Mouse (Mus musculus) small intestine, adult 2 months (tissue): ENCODE data around the gene Agbl4. TPM values are rescaled to one million over a fixed set of nuclear protein-coding genes. Genes with fewer than 3 reads are reported as not detected.

Experiments used
- H3K27ac ChIP-seq: fragments of 200-500 bp; 2 replicates; pipeline ENCODE4 v1.5.1; 2012; ENCODE audit warnings: low read depth, low read length, control low read depth, inconsistent platforms; ENCODE audit not compliant: insufficient read depth
- H3K27me3 ChIP-seq: fragments of 200-500 bp; 2 replicates; pipeline ENCODE4 v1.6.1; 2012; ENCODE audit warnings: mild to moderate bottlenecking, moderate library complexity, low read length, inconsistent platforms; ENCODE audit not compliant: control insufficient read depth, insufficient read depth
- H3K36me3 ChIP-seq: fragments of 200-500 bp; 2 replicates; pipeline ENCODE4 v1.6.1; 2012; ENCODE audit warnings: mild to moderate bottlenecking, low read length, control low read depth, inconsistent platforms; ENCODE audit not compliant: control insufficient read depth, insufficient read depth
- H3K4me1 ChIP-seq: fragments of 200-500 bp; 2 replicates; pipeline ENCODE4 v1.6.1; 2012; ENCODE audit warnings: low read length, inconsistent platforms, mixed read lengths; ENCODE audit not compliant: control insufficient read depth, insufficient read depth, insufficient read length
- H3K4me3 ChIP-seq: fragments of 200-500 bp; 2 replicates; pipeline ENCODE4 v1.5.1; 2012; ENCODE audit warnings: low read depth, mild to moderate bottlenecking, control low read depth, inconsistent platforms, low read length, moderate library complexity
- CTCF ChIP-seq: fragments of 200-500 bp; IDR thresholded peaks from 2 replicates; pipeline ENCODE4 v1.5.1; 2012; ENCODE audit warnings: low read depth, mild to moderate bottlenecking, control low read depth, inconsistent platforms, low read length, moderate library complexity, mixed read lengths; ENCODE audit not compliant: insufficient replicate concordance, insufficient read length; ENCODE audit errors: extremely low read depth
- POLR2A ChIP-seq: fragments of 200-500 bp; IDR thresholded peaks from 2 replicates; pipeline ENCODE4 v1.6.1; 2012; ENCODE audit warnings: low read depth, mild to moderate bottlenecking, control low read depth, inconsistent platforms, low read length, moderate library complexity
- WGBS: fragments of 180-500 bp; shearing (Covaris S2); methylation state at CpG from one replicate; pipeline ENCODE4 v1.1.7; 2018; 5-methylcytosine and 5-hydroxymethylcytosine counted together
- polyA plus RNA-seq: library from polyadenylated mRNA; depleted of rRNA; stranded (reverse); fragments of >200 nt; gene quantifications from 2 replicates; pipeline ENCODE4 v1.2.3, GENCODE M21; 2012

The Agbl4 gene
- polyA plus RNA-seq, 1 experiment: not detected

- TF ChIP-seq CTCF (no peak), POLR2A (no peak)
- H3K27ac ChIP-seq: peak overlapping the region; percentile 47; the same call in 1 of the 2 replicates
- no peak overlapping the region for H3K4me3 ChIP-seq
- H3K27me3 ChIP-seq: no peaks in the 10 kb centered on the region
- H3K36me3 ChIP-seq: no peaks in the 10 kb centered on the region
- 36% methylated on average over 4 of the region's 4 CpGs for WGBS
- H3K4me1 ChIP-seq: no peaks in the 10 kb centered on the region
Observed at GRCm38 (mm10) chr4:111671440-111671839, 1274.0 kb downstream of the Agbl4 start.

DNA sequence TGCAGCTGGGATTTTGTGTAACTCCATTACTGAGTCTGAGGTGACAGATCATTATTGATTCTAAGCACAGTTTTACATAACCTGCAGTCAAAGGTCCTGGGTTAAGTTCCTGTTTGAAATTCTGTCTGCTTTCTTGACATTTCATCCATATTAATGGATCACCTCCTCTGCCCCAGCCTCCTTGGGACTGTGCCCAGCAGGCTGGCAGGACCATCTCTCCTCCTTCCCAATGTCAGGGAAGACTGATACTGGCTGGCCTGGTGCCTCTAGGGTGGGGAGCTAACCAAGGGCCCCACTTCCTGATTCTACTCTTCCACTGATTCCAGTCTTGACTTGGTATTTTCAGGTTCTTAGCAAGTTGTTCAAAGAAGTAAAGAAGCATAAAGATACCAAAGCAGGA is 1276.4 kb downstream of the Agbl4 start:
- Histone ChIP-seq H3K27me3 (no peaks in the 10 kb centered on the region), H3K27ac (no peak overlapping the region), H3K4me3 (no peak overlapping the region), H3K36me3 (no peaks in the 10 kb centered on the region), H3K4me1 (no peaks in the 10 kb centered on the region)
- no peak for TF ChIP-seq CTCF

GRCm38 (mm10) chr4:111681926-111682325 is 1284.5 kb downstream of the Agbl4 start:
- TF ChIP-seq POLR2A: no peak
- no peak for TF ChIP-seq CTCF
- 77% methylated on average over 5 of the region's 5 CpGs for WGBS
- Histone ChIP-seq H3K27ac (no peak overlapping the region), H3K36me3 (no peaks in the 10 kb centered on the region), H3K4me3 (no peak overlapping the region), H3K4me1 (no peaks in the 10 kb centered on the region), H3K27me3 (no peaks in the 10 kb centered on the region)

- H3K4me3 ChIP-seq: no peak overlapping the region
- no peaks in the 10 kb centered on the region for H3K27me3 ChIP-seq
- H3K27ac ChIP-seq: no peak overlapping the region
- H3K36me3 ChIP-seq: no peaks in the 10 kb centered on the region
- no peaks in the 10 kb centered on the region for H3K4me1 ChIP-seq
- TF ChIP-seq POLR2A (no peak), CTCF (no peak)
- 66% methylated on average over 3 of the region's 3 CpGs for WGBS
Observed at GRCm38 (mm10) chr4:111682793-111683192, 1285.3 kb downstream of the Agbl4 start.

DNA sequence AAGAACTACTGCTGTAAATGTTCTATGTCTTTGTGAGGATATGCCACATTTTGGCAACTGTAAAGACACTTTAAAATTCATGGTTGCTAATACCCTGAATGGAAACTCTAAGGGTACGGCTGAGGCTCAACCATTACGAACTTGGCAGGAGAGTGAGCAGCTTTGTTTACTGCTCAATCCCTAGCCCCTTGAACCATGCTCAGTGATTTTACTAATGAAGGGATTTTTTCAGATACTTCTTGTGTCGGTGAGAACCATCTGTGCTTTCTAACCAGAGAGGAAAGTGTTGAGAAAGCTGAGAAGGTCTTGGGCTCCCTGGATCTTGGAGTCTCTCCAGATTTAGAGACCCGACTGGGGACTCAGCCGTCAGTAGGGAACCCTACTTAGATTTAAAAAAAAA is 1286.4 kb downstream of the Agbl4 start:
- WGBS: 68% methylated on average over 5 of the region's 5 CpGs
- Histone ChIP-seq H3K36me3 (no peaks in the 10 kb centered on the region), H3K4me3 (no peak overlapping the region), H3K4me1 (no peaks in the 10 kb centered on the region), H3K27me3 (no peaks in the 10 kb centered on the region), H3K27ac (no peak overlapping the region)
- TF ChIP-seq POLR2A (no peak), CTCF (no peak)

DNA sequence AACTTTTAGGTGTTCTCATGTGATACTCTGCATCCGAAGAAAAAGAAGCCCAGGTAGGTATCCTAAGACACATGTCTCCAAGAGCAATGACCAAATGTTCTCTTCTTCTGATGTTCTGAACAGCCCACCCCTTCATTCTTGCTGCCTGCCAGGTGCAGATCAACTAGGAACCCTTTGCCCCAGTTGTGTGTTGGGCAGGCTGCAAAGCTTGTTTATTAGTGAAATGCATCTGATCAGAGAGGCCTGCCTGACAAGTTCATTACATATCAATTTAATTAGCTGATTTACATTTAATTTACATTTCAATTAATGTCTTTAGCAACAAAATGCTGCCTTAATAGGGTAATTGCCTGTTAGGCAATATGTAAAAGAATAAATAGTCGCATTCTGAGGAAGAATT is 1288.5 kb downstream of the Agbl4 start:
- Histone ChIP-seq H3K4me1 (no peaks in the 10 kb centered on the region), H3K4me3 (no peak overlapping the region), H3K27me3 (no peaks in the 10 kb centered on the region), H3K36me3 (no peaks in the 10 kb centered on the region), H3K27ac (no peak overlapping the region)
- no peak for TF ChIP-seq CTCF
- no peak for TF ChIP-seq POLR2A
- WGBS: 80% methylated on average over 2 of the region's 2 CpGs

- WGBS: 9% methylated on average over 9 of the region's 9 CpGs
- TF ChIP-seq CTCF (peak; percentile 83; the same call in 1 of the 2 replicates), POLR2A (no peak)
- H3K4me3 ChIP-seq: no peak overlapping the region
- no peaks in the 10 kb centered on the region for H3K27me3 ChIP-seq
- H3K4me1 ChIP-seq: no peaks in the 10 kb centered on the region
- no peaks in the 10 kb centered on the region for H3K36me3 ChIP-seq
- H3K27ac ChIP-seq: no peak overlapping the region
Observed at GRCm38 (mm10) chr4:111686951-111687350, 1289.5 kb downstream of the Agbl4 start.

DNA sequence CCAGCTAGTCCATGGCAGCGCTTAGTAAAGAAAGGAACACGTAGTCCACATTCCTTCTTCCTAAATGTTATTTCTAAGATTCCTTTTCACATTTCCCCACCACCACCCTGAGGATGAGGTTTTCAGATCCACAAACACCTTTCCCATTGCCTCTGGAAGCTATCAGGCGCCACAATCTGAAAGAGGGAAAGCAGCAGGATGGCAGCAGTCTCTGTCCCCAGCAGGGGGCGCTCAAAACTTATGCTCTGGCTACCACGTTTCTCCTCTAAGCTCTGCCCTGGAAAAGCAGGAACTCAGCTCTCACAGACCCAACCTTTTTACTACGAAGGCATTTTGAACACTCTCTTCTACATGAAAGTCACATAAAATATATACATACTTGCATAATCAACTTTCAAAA is 1290.2 kb downstream of the Agbl4 start:
- no peaks in the 10 kb centered on the region for H3K27me3 ChIP-seq
- H3K4me3 ChIP-seq: no peak overlapping the region
- H3K27ac ChIP-seq: no peak overlapping the region
- no peaks in the 10 kb centered on the region for H3K36me3 ChIP-seq
- WGBS: 13% methylated on average over 6 of the region's 6 CpGs
- H3K4me1 ChIP-seq: no peaks in the 10 kb centered on the region
- TF ChIP-seq POLR2A: no peak
- TF ChIP-seq CTCF: peak; percentile 91; the same call in 1 of the 2 replicates
